Mouse (Mus musculus): ENCODE measurements around the gene Akap12.

DNA sequence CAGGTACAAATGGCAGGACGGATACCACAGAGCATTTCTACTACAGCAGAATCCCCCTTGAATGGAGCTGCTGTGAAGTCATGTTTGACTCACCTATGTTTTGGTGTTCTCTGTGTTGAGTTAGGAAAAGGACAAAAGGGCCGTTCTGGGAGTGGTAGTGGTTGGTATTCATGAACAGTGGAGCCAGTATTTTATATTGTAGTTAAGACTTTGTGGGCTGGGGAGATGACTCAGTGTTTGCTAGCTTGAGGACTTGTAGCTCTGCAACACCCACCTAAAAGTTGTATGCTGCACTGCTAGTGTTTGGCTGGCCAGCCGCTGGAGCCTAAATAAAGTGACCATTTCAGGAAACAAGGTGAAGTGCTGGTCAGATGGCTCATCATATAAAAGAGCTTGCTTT is 129.1 kb downstream of the Akap12 start:
- TF ChIP-seq CTCF (IDR thresholded peaks at IDR 0.05; ENCODE audit: borderline replicate concordance, control insufficient read depth, extremely low read depth, insufficient read depth, low read length, poor library complexity): no peak
- TF ChIP-seq POLR2A (IDR thresholded peaks at IDR 0.05; ENCODE audit: control insufficient read depth, extremely low read depth, insufficient read depth, low read length, poor library complexity): no peak
